Mouse (Mus musculus) gastrocnemius, postnatal 4 days (tissue): ENCODE results near the gene Hcfc2. TPM values are rescaled to one million over a fixed set of nuclear protein-coding genes. Genes with fewer than 3 reads are reported as not detected.

ENCODE experiments used
- DNase-seq, 2 experiments: peaks; one replicate each; pipeline ENCODE4 v3.0.0; 2021 to 2022; ENCODE audit warnings: low spot score in 2 of 2, mixed read lengths in 2 of 2
- long read RNA-seq, 2 experiments: library from polyadenylated mRNA; stranded (forward); transcript quantifications; one replicate each; pipeline ENCODE4 v2.0.0; 2021
- total RNA-seq, 2 experiments: library from RNA; stranded (reverse); gene quantifications; 2 replicates each; pipeline ENCODE4 v1.2.3; 2021

Gene Hcfc2
- 10 to 100 TPM; 33.5 to 45.0 TPM for total RNA-seq
- long read RNA-seq, experiment 1, partial matches to known transcripts = 10 of 13 reads
- long read RNA-seq, experiment 1, other reads (novel, unspliced or antisense) = 3 of 13 reads
- long read RNA-seq, experiment 2, partial matches to known transcripts = 11 of 19 reads
- long read RNA-seq, experiment 2, other reads (novel, unspliced or antisense) = 7 of 19 reads

DNA sequence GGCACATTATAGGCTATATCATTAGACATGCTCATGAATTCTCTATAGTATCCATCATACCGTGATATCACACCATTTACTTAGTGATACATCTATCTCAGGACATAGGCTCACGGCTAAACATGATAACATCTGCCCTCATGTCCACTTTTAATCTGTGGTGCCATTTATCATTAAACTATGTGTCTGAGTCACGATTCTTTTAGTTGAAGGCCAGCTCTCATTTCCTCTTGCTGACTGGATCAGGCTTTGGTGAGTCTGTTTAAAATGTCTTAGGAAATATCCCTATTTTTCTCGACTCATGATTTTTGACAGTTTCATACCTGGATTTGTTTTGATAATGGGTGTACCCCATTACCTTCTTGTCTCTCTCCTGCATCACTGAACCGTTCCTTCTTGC lies at the start of gene Hcfc2:
Gene Hcfc2, plus strand, starts transcription at position 205 of the 400 bp plus-strand sequence.
- no peak for DNase-seq

DNA sequence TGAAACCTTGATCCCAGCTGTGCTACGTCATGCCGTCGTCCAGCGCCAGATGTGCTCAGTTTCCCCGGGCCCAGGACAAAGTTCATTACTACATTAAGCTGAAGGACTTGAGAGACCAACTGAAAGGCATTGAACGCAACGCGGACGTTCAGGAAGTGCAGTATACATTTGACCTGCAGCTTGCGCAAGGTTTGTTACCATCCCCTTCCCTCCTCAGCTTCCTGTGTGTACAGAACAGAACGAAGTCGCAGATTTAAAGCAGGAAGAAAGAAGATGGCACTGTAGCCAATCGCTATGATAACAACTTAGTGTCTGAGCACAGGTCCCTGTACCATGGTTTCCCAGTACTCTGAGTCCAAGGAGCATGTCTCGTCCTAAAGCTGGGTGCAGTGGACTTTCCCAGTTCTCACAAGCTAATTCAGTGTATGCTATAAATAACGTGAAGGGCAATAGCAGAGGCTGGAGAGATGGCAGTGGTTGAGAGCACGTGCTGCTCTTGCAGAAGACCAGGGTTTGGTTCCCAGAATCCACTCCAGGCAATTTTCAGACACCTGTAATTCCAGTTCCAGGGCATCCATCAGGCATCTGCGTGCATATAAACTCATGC lies 48.7 kb upstream of the Hcfc2 start:
- DNase-seq = no peak

GRCm38 (mm10) chr10:82651221-82651620 lies 44.7 kb upstream of the Hcfc2 start:
- no peak for DNase-seq

GRCm38 (mm10) chr10:82652625-82653024 lies 43.3 kb upstream of the Hcfc2 start:
- DNase-seq = no peak

DNA sequence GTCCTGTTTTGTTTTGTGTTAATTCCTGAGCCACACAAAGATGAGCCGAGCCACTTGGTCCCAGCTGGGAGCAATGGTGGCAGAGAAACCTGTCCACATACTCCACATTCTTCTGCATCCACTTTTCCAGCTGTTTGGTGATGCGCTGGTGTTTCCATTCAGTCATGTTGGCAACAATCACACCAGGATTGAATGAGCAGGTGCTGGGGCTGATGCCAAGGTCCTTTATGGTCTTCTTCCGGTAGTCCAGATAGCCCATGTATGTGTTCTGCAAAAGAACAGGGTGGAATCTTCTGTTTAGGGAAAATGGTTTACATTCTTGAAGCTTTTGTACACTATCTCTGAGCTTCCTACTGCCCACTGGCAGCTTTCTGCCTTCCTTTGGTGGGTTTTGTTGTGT lies 41.4 kb upstream of the Hcfc2 start:
- peak in 1 of 2 experiments; percentile 51 for DNase-seq

DNA sequence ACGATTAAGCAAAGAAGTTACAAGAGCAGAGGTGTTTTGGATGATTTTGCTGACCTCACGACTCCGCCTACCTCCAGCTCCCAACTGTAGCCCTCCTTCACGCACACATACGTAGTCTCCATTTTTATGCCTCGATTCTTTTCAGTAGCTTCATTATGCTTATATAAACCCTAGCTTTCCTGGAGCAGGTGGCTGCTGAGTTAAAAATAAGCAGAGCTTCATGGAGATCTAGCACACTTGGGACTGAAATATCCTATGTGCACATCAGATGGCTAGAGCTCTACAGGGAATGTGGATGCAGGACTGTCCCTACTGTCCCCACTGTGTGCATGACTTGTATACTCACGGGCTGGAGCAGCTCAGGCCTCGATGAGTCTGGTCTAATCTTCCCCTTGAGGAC lies 34.1 kb upstream of the Hcfc2 start:
- DNase-seq = no peak

- DNase-seq = no peak
These were observed 33.5 kb upstream of the Hcfc2 start for GRCm38 (mm10) chr10:82662267-82662990.

DNA sequence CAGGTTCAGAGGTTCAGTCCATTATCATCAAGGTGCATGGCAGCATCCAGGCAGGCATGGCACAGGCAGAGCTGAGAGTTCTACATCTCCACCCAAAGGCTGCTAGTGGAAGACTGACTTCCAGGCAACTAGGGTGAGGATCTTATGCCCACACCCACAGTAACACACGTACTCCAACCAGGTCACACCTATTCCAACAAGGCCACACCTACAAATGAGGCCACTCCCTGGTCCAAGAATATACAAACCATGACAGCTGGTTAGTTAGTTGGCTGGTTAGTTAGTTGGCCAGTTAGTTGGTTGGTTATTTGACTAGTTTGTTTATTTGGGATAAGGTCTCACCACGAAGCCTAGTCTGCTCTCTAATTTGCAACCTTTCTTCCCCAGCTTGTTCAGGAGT lies 32.7 kb upstream of the Hcfc2 start:
- no peak for DNase-seq

DNA sequence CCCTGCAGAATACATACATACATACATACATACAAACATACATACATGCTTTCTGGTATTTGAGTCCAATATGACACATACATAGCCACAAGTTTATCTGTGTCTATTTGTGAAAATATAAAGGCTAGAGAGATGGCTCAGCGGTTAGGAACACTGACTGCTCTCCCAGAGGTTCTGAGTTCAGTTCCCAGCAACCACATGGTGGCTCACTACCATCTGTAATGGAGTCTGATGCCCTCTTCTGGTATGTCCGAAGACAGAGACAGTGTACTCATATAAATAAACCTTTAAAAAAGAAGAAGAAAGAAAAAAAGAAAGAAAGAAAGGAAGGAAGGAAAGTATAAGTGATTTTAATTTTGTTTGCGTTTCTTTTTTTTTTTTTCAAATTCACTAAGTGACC lies 30.0 kb upstream of the Hcfc2 start:
- DNase-seq = no peak

- DNase-seq = peak; percentile 67 to 86
These were observed 29.3 kb upstream of the Hcfc2 start for GRCm38 (mm10) chr10:82666436-82667234.

GRCm38 (mm10) chr10:82670205-82670604 lies 25.8 kb upstream of the Hcfc2 start:
- no peak for DNase-seq

DNA sequence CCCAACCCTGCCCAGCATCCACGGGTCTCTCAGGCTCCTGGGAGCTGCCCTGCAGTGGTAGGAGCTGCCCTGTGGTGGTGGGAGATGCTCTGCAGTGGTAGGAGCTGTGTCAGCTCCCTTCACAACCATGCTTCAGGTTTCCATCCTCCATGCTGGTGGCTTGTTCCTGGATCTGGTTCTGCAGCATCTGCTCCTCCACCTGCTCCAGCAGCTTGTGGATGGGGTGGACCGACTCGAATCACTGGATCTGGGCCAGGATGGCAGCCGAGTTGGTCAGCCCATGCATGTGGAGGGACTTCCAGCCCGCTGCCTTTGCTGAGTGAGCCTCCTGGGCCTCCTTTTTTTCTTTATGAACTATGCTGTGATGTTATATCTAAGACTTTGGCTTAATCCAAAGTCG lies 19.0 kb upstream of the Hcfc2 start:
- DNase-seq = peak in 1 of 2 experiments; percentile 37

GRCm38 (mm10) chr10:82680769-82681168 lies 15.2 kb upstream of the Hcfc2 start:
- DNase-seq = no peak

GRCm38 (mm10) chr10:82681639-82682038 lies 14.3 kb upstream of the Hcfc2 start:
- no peak for DNase-seq

- DNase-seq = no peak
These were observed 10.5 kb upstream of the Hcfc2 start for GRCm38 (mm10) chr10:82685440-82685839.

DNA sequence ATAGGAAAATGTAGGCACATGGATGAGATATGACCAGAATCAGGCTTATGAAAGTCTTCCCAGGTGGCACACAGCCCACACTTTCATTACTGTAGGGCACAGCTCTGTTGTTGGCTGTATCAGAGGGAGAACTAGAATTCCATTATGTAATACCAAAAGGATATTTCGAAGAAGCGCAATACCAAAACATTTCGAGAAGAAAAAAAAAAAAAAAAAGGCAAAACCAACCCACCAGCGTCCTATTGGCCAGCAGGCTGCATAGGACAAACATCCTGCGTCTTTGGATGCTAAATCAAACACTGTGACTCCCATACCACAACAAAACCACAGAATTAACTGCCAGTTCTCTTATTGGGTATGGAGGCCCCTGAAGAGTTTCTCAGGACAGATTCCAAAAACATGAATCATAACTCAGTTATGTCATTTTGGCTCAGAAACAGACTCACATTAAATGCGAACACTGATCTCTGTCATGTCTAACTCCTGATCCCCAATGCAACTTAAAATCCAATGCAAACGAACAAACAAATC lies 6.2 kb upstream of the Hcfc2 start:
- DNase-seq = no peak

GRCm38 (mm10) chr10:82690494-82690893 lies 5.5 kb upstream of the Hcfc2 start, which contains the start of gene Glt8d2:
Gene Glt8d2, minus strand, starts transcription at chr10:82690650.
- DNase-seq = peak; percentile 57 to 81

DNA sequence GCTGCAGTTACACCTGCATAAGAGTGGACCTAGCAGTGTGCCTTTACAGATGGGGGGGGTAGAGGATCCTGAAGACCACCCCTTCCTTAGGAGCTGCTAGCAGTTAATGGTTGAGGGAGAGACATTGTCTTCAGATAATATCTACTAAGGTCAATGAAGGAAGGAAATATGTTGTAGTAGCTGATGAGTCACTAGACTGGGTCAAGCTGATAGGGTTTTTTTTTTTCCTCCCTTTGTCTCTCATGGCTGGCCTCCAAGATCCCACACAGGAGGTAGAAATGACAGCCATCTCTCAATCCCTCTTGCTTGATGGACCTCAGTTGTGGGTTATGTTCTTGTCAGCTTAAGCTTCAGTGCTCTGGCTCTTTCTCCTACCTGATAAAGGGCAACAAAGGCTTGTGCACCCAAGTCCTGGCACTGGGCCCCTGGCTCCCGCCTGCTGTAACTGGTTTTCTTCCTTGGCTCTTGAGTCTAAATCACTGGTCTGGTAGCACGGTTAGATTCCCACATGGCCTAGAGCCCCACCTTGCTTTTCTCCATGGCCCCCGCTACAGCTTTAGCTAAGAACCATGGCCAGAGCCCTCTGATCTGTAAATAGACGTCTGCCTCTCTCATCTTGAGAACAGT lies 606 bp downstream of the Hcfc2 start:
- DNase-seq = no peak

GRCm38 (mm10) chr10:82697305-82697898 lies 1.4 kb downstream of the Hcfc2 start:
- DNase-seq = no peak

- DNase-seq = peak; percentile 86 to 92
These were observed 2.8 kb downstream of the Hcfc2 start for GRCm38 (mm10) chr10:82698712-82699261.
